Mouse (Mus musculus) heart, embryonic 10.5 days (tissue): ENCODE measurements around the gene Mcur1. TPM values are rescaled to one million over a fixed set of nuclear protein-coding genes. Genes with fewer than 3 reads are reported as not detected.
A peak's percentile ranks its signal among the peaks of the same experiment; 100 is the strongest.

Experiments
- DNase-seq: peaks from one replicate; pipeline ENCODE4 v3.0.0-alpha.2; 2017; ENCODE audit warnings: low spot score
- H3K27ac ChIP-seq: fragments of 300-500 bp; sonication (generic); 2 replicates; pipeline ENCODE4 v1.5.1; 2016; ENCODE audit warnings: mild to moderate bottlenecking
- H3K27me3 ChIP-seq: fragments of 300-500 bp; sonication (generic); 2 replicates; pipeline ENCODE4 v1.6.1; 2016; ENCODE audit warnings: mild to moderate bottlenecking; ENCODE audit not compliant: poor library complexity, insufficient read depth, severe bottlenecking
- H3K36me3 ChIP-seq: fragments of 300-500 bp; sonication (generic); 2 replicates; pipeline ENCODE4 v1.6.1; 2016; ENCODE audit warnings: mild to moderate bottlenecking, moderate library complexity
- H3K4me1 ChIP-seq: fragments of 300-500 bp; sonication (generic); 2 replicates; pipeline ENCODE4 v1.6.1; 2016; ENCODE audit warnings: mild to moderate bottlenecking
- H3K4me3 ChIP-seq: fragments of 300-500 bp; sonication (generic); 2 replicates; pipeline ENCODE4 v1.5.1; 2016; ENCODE audit warnings: mild to moderate bottlenecking, moderate library complexity
- H3K9me3 ChIP-seq: fragments of 300-500 bp; sonication (generic); 2 replicates; pipeline ENCODE4 v1.6.1; 2016; ENCODE audit warnings: mild to moderate bottlenecking, moderate library complexity
- WGBS: fragments of 180-500 bp; shearing (Covaris S2); methylation state at CpG from one replicate; pipeline ENCODE4 v1.1.7; 2016; 5-methylcytosine and 5-hydroxymethylcytosine counted together
- polyA plus RNA-seq: library from polyadenylated mRNA; unstranded; fragments of >200 nt; fragmentation: Nextera tagmentation; extraction: Ambion mirVana; gene quantifications from 2 replicates; pipeline ENCODE4 v1.2.1, GENCODE M21; 2016

Mcur1 gene
- polyA plus RNA-seq, 1 experiment from 2014 or later = 13.6 TPM

DNA sequence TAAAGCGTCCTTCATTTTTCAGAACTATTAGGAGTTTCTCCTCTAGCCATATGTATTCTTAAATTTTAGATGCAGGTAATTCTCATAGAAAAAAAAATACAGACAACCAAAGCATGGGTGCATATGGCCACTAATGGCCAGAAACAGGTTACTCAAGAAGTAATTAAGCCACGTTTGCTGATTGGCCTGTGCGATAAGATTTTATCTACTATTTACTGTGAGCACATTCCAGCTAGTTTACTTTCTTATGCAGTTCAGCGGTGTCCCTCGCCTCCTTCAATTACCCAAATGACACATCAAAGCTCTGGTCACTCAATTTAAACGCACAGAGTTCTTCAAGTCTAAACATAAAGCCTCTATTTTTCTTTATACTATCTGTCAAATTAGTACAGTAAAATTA is 1.0 kb downstream of the Mcur1 start:
- peak overlapping the region; percentile 99; the same call in 1 of the 2 replicates for H3K27ac ChIP-seq
- WGBS = 33% methylated on average over 6 of the region's 6 CpGs
- H3K36me3 ChIP-seq = peaks cover 13% of the 10 kb centered on the region
- H3K9me3 ChIP-seq = no peaks in the 10 kb centered on the region
- no peak for DNase-seq
- no peaks in the 10 kb centered on the region for H3K27me3 ChIP-seq
- H3K4me3 ChIP-seq = peak overlapping the region; percentile 86
- peaks cover 16% of the 10 kb centered on the region for H3K4me1 ChIP-seq

DNA sequence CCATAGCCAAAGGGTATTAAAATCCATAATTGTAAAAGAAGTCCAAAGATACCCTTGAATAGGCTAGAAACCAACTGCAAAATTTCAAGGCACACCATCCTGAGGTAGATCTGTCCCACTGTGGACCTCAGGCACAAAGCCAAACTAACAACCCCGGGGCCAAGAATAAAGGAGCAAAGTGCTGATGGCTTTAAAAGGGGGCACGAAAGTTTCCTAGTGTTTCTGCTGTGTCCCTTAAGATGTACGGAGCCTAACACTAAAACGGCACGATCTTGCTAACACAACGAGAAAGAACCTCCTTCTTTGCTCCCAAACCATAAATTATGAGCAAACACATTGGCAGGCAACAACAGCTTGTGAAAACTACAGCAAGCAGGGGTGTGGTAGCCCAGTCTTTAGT is 1.6 kb downstream of the Mcur1 start:
- Histone ChIP-seq H3K4me1 (peaks cover 16% of the 10 kb centered on the region), H3K27me3 (no peaks in the 10 kb centered on the region), H3K9me3 (no peaks in the 10 kb centered on the region), H3K36me3 (peaks cover 19% of the 10 kb centered on the region), H3K27ac (no peak overlapping the region), H3K4me3 (peak overlapping the region; percentile 86)
- 82% methylated on average over 6 of the region's 6 CpGs for WGBS
- no peak for DNase-seq

DNA sequence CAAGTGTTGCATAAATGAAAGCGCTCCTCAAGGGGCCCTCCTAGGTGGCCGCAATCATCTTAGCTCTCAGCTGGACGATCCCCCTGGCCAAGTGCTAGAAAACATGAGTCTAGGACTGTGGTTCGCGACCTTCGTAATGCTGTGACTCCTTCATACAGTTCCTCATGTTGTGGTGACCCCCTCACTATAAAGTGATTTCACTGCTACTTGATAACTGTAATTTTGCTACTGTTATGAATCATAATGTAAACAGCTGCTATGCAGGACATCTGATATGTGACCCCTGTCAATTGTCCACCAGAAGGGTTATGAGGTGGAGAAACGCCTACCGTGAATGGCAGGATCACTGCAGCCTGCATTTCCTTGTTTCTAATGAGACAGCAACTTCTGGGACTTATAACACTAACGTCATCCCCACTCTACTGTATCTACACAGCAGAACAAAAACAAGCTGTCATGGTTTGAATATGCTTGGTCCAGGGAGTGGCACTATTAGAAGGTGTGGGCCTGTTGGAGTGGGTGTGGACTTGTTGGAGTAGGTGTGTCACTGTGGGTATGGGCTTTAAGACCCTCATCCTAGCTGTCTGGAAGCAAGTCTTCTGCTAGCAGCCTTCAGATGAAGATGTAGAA is 3.0 kb downstream of the Mcur1 start:
- H3K4me1 ChIP-seq = peaks cover 16% of the 10 kb centered on the region
- H3K9me3 ChIP-seq = no peaks in the 10 kb centered on the region
- H3K36me3 ChIP-seq = peaks cover 32% of the 10 kb centered on the region
- 85% methylated on average over 9 of the region's 9 CpGs for WGBS
- H3K27me3 ChIP-seq = no peaks in the 10 kb centered on the region
- no peak for DNase-seq
- H3K27ac ChIP-seq = no peak overlapping the region
- H3K4me3 ChIP-seq = no peak overlapping the region

DNA sequence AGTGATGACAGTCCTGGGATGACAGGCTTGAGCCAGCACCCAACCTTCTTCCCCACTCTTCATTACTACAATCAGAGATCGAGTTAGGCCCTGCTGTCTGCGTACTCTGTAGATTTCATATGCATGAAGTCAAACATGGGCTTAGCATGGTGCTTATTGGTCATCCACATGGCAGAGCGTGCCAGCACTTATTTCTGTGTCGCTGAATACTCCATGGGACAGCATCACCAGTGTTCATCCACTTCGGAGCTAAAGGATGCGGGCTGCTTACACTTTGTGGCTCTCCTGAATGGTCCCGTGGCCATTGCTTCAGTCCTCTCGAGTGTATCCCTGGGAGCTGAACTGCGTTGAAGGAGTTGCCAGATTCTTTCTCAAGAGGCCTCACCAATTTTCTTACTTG is 4.7 kb downstream of the Mcur1 start:
- Histone ChIP-seq H3K9me3 (no peaks in the 10 kb centered on the region), H3K4me3 (no peak overlapping the region), H3K27me3 (no peaks in the 10 kb centered on the region), H3K27ac (no peak overlapping the region), H3K4me1 (peaks cover 8% of the 10 kb centered on the region; the same call in 1 of the 2 replicates), H3K36me3 (peaks cover 40% of the 10 kb centered on the region)
- DNase-seq = no peak
- 89% methylated on average over 9 of the region's 9 CpGs for WGBS

DNA sequence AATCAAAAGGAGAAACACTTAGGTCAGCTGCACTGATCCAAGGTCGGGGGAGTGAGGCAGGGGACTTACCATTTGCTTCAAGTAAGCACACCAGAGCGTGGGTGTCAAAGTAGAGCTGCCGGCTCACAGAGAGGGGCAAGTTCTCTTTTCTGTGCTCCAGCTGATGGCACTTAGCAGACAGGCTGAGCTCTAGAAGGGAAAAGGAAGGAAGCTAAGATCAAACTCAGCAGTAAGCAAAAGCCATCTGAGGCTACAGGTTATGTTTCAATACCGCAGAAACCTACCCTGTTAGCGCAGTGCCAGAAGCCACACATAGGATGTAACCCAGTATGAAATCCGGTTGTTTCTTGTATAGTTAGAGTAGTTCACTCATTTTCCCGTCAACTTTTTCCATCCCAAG is 5.2 kb downstream of the Mcur1 start:
- H3K9me3 ChIP-seq = no peaks in the 10 kb centered on the region
- no peak for DNase-seq
- peaks cover 45% of the 10 kb centered on the region for H3K36me3 ChIP-seq
- no peak overlapping the region for H3K4me3 ChIP-seq
- H3K4me1 ChIP-seq = peaks cover 8% of the 10 kb centered on the region; the same call in 1 of the 2 replicates
- H3K27me3 ChIP-seq = no peaks in the 10 kb centered on the region
- 82% methylated on average over 7 of the region's 7 CpGs for WGBS
- no peak overlapping the region for H3K27ac ChIP-seq

DNA sequence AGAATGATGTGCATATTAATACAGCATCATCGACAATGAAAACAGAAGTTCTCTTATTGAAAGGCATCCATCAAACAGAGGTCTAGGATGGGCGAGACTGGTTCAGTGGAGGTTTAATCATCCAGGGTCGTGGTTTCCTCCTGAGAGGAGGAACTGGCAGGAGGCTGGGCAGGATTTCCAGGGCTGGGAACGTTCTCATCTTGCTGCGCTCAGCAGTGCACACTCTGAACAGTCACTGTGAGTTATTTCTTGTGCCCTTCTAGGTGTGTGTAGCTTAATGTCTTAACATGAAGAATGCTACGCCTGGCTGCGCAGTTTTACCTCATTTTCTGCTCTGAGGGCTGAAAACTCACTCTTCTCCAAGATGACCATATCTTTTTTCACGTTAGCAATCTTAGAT is 9.3 kb downstream of the Mcur1 start:
- WGBS = 88% methylated on average over 8 of the region's 8 CpGs

DNA sequence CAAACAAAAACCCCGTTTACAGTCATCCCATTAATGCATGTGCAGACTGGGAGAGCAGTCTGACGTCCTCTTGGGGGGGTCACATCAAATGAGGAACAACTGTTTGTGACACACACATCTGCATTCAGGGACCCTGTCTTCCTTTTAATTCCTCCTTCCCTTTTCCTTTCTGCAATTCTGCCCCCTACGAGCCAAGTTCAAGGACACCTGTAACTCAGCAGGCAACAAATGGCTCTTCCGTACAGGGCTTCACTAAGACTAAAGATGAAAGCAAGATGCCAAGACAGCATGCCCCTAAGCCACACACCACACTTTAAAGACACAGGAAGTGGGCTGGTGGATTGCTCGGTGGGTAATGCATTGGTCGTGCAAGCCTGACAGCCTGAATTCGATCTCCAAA is 10.1 kb downstream of the Mcur1 start:
- no peak for DNase-seq
- Histone ChIP-seq H3K27me3 (no peaks in the 10 kb centered on the region), H3K36me3 (peaks cover 75% of the 10 kb centered on the region), H3K4me3 (no peak overlapping the region), H3K4me1 (no peaks in the 10 kb centered on the region), H3K9me3 (no peaks in the 10 kb centered on the region), H3K27ac (no peak overlapping the region)
- 89% methylated on average over 7 of the region's 7 CpGs for WGBS

More for the DNA sequence above, 9.3 kb downstream of the Mcur1 start:
- Histone ChIP-seq H3K36me3 (peaks cover 71% of the 10 kb centered on the region), H3K27me3 (no peaks in the 10 kb centered on the region), H3K4me1 (no peaks in the 10 kb centered on the region), H3K4me3 (no peak overlapping the region), H3K9me3 (no peaks in the 10 kb centered on the region), H3K27ac (no peak overlapping the region)
- no peak for DNase-seq

DNA sequence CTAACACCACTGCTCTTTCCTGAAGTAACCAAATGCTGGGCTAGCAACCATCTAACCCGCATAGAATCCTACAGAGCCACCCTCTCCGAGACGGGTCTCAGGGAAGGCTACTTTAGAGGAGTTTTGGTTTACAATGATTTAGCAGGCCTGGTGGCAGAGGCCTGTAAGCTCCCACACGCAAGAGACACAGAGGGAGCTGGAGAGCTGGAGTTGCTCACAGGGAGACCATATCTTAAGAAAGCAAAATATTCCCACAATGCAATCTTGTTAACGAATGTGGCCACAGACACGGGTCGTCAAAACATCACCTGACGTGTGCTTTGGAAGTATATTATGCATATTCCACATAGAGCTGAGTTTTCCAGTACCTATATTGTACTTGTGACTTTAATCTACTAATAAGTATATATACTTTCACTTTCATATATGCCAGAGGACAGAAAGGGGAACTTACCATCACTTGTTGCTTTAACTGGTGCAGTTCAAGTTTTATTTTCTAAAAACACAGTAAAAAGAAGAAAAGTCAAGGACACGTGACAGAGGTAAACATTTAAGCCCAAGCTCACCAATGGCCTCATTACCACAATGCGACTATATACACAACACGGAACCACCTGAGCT is 10.8 kb downstream of the Mcur1 start:
- Histone ChIP-seq H3K36me3 (peaks cover 75% of the 10 kb centered on the region), H3K27ac (no peak overlapping the region), H3K4me3 (no peak overlapping the region), H3K27me3 (no peaks in the 10 kb centered on the region), H3K9me3 (no peaks in the 10 kb centered on the region), H3K4me1 (no peaks in the 10 kb centered on the region)
- no peak for DNase-seq
- WGBS = 84% methylated on average over 11 of the region's 11 CpGs

DNA sequence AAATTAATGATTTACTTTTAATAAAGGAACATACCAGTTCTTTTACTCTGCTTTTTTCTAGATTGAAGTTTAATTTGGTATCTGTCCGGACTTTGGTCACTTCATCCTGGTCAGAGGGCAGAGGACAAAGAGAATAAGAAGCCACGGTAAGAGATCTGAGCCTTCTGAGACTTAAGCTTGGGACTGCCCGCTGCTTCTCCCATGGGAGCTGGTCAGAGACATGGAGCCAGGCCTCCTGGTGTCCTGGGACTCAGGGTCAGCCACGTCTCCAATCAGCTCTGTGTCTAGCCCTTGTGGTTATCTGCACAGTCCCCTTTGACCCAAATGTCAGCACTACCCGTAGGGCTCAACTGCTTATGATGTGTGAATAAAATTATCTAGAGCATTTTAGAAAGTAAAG is 11.4 kb downstream of the Mcur1 start:
- Histone ChIP-seq H3K27me3 (no peaks in the 10 kb centered on the region), H3K36me3 (peaks cover 75% of the 10 kb centered on the region), H3K27ac (no peak overlapping the region), H3K9me3 (no peaks in the 10 kb centered on the region), H3K4me1 (no peaks in the 10 kb centered on the region), H3K4me3 (no peak overlapping the region)
- no peak for DNase-seq
- 63% methylated on average over 5 of the region's 5 CpGs for WGBS

DNA sequence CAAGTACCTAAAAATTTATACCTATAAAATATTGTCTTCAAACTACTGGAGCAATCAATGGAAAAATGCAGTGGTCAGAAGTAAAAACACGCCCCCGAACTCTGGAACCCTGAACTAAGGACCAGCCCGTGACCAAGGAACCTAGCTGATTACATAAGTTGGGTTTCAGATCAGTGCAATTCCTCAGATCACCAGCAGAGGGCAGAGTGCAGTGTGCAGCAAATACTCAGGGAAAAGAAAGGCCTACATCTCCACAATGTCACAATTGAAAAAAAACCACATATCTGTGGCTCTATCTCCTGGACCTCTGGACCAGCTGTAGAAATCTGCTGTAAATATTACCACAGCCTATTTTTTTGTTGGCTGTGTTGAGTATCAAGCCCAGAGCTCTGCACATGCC is 13.1 kb downstream of the Mcur1 start:
- Histone ChIP-seq H3K4me1 (no peaks in the 10 kb centered on the region), H3K36me3 (peaks cover 60% of the 10 kb centered on the region), H3K4me3 (no peak overlapping the region), H3K27me3 (no peaks in the 10 kb centered on the region), H3K9me3 (no peaks in the 10 kb centered on the region), H3K27ac (no peak overlapping the region)
- 30% methylated on average over 3 of the region's 3 CpGs for WGBS
- no peak for DNase-seq

DNA sequence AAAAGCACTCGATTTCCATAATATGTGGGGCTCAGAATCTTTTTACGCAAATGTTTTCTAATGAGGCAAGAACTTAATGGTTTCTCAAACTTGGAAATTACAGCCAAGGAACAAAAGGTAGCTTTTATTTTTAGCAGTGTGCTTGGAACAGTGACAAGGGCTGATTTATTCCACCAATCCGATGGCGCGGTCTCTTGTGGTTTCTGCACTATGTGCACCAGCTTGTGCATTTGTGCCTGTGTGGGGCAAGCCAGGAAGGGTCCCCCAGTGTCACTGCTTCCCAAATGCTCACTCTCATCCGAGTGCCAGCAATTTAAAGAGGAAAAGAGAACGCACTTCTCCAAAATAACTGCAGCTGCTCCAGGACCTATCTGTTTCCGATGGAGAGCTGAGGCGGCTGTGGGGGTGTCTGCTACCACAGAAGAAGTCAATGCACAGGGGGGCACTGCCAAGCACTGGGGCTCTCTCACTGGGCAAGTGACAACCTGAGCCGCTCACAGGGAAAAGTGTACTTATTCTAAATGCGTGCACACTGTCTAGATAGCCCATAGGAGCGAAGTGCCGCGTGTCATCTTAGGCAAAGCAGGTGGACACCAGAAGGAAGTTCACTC is 19.7 kb downstream of the Mcur1 start:
- H3K27me3 ChIP-seq = no peaks in the 10 kb centered on the region

DNA sequence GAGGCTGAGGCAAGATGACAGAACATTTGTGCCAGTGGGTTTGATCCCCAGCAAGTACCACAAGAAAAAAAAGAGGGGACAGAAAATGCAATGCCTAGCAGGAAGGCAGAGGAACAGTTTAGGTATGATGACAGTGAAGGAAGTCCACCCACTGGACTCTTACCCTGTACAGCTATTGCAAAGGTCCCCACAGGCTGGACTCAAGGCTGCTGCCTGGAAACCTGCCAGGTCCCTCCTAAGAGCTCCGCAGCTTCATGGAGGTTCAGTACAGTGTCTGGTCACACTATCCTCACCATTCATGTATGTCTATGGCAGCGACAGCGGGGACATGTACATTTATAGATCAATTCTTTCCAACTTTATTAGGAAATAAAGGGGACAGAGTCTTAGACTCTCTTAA is 20.6 kb downstream of the Mcur1 start:
- WGBS = 90% methylated on average over 3 of the region's 3 CpGs
- DNase-seq = no peak
- no peak overlapping the region for H3K4me3 ChIP-seq
- H3K4me1 ChIP-seq = peaks cover 28% of the 10 kb centered on the region
- H3K27ac ChIP-seq = no peak overlapping the region
- no peaks in the 10 kb centered on the region for H3K9me3 ChIP-seq
- no peaks in the 10 kb centered on the region for H3K27me3 ChIP-seq
- H3K36me3 ChIP-seq = peaks cover 15% of the 10 kb centered on the region

More for the DNA sequence above, 19.7 kb downstream of the Mcur1 start:
- H3K4me3 ChIP-seq = no peak overlapping the region
- H3K27ac ChIP-seq = no peak overlapping the region
- H3K4me1 ChIP-seq = peaks cover 26% of the 10 kb centered on the region
- no peak for DNase-seq
- peaks cover 24% of the 10 kb centered on the region for H3K36me3 ChIP-seq
- 92% methylated on average over 14 of the region's 14 CpGs for WGBS
- H3K9me3 ChIP-seq = no peaks in the 10 kb centered on the region

DNA sequence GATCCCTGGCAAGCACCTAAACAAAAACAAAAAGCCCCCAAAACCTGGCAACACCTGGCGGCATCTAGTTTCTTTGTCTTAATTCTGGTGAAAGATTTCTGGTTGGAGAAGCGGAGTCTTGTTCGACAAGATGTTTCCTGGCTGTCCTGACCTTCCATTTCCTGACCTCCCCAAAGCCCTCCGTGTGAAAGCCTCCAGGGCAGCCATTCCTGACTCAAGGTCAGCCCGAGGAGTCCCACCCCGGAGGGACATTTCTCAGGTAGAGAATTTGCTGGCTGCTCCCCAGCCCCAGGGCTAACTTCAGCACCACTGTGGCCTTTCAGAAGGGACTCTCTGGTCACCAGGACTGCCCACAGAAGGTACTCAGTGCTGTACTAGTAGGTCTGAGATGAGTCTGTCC is 22.1 kb downstream of the Mcur1 start:
- 54% methylated on average over 6 of the region's 6 CpGs for WGBS
- H3K9me3 ChIP-seq = no peaks in the 10 kb centered on the region
- H3K27me3 ChIP-seq = no peaks in the 10 kb centered on the region
- H3K4me3 ChIP-seq = no peak overlapping the region
- peaks cover 31% of the 10 kb centered on the region for H3K4me1 ChIP-seq
- H3K36me3 ChIP-seq = peaks cover 7% of the 10 kb centered on the region
- no peak for DNase-seq
- H3K27ac ChIP-seq = peak overlapping the region; percentile 76
